Mouse (Mus musculus): Measurements from ENCODE around the gene Adam11.

DNA sequence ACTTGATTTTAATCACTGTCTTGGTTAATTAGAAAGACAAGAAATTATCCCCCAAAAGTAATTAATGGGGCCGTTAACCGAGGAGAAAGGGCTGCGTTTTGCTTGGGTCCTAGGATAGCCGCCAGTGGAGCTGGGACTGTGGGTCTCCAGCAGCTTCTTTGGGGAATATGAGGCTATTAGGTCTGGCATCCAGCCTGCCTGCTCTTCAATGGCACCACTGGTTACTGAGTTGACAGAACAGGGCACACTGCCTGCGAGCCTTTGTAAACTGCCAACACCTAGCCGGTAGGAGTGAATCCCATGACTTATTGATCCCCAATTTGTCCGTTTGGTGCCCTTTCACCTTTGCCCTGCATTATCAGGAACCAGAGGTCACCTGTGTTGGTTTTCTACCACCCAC lies 19.2 kb upstream of the Adam11 start:
- TF ChIP-seq CTCF (IDR thresholded peaks at IDR 0.05; ENCODE audit: insufficient read depth, low read depth, low read length) (no peak), POLR2A (IDR thresholded peaks at IDR 0.05; ENCODE audit: insufficient read depth, low read depth, low read length) (no peak)
